Mouse (Mus musculus): ENCODE data around the gene Ric8b. TPM values are rescaled to one million over a fixed set of nuclear protein-coding genes. Genes with fewer than 3 reads are reported as not detected.

Gene Ric8b
- polyA plus RNA-seq, 1 experiment from 2014 or later: 52.5 TPM

DNA sequence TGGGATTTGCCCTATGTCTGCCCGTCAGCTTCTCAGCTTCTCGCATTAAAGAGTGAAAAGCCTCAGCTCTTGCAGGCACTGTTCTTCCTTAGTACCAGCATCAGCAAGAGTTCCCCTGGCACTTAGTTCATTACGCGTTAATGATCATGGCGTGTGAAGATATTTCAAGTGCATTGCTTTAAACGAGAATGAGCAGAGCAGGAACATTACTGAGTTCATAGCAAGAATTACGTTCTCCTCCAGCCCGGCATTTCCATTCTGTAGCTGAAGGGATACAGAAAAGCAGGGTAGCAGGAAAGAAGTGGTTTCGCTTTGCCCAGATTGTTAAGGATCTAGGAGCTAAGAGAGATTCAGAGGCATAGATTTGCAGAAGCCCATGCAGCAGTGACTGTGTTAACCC lies 10.5 kb upstream of the Ric8b start:
- Histone ChIP-seq H3K9me3 (ENCODE audit: control insufficient read depth, low read length) (no peaks in the 10 kb centered on the region), H3K36me3 (ENCODE audit: control insufficient read depth, insufficient read depth, low read length) (no peaks in the 10 kb centered on the region), H3K4me1 (ENCODE audit: control insufficient read depth, insufficient read depth, low read length) (peaks cover 11% of the 10 kb centered on the region), H3K9ac (replicated peaks; ENCODE audit: low read depth, low read length) (no peak overlapping the region), H3K27me3 (ENCODE audit: control insufficient read depth, insufficient read depth, low read length) (no peaks in the 10 kb centered on the region), H3K4me2 (ENCODE audit: low read depth, low read length) (0 out of 2 replicates have a peak overlapping the region, but pooled peaks have one; percentile 9), H3K4me3 (ENCODE audit: low read depth, low read length) (no peak overlapping the region), H3K27ac (ENCODE audit: low read depth, low read length) (peak overlapping the region; percentile 65; the same call in 1 of the 2 replicates)
- 55% methylated on average over 9 of the region's 9 CpGs for WGBS
- ATAC-seq (ENCODE audit: low read depth): no peak

DNA sequence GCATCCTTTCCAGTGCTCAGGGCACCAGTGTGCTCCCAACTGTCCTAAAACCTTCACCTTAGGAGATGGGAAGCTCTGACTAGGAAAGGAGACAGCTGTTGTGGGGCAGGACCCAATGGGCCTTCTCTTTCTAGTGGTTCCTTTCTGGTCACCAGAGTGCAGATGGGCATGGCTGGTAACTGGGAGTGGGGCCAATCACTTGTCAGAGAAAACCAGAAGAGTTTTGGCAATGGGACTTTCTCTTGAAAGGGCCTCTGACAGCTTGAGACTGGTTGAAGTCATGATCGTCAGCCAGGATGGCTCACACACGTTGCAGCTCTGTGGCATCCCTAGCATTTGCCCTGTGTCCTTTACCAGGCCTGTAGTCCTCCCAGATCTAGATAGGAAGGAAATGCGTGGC lies 9.4 kb upstream of the Ric8b start:
- ATAC-seq (ENCODE audit: low read depth): no peak

DNA sequence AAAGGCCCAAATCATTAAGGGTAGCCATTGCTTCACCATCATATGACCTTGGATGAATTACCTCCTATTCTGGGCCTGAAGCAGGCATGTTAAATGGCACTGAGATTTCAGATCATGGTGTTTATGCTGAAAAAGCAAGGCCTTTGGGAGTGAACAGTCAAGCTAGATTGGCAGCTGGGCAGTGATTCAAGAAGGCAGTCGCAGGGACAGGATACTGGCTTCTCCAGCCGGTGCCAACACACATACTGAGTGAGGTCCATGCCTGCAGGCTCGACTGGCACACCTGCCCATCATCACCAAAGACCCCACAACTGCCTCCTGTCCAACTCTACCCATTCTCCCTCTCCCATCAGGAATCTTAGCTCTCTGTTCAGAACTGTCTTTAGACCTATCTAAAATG lies 8.9 kb upstream of the Ric8b start:
- H3K4me2 ChIP-seq (ENCODE audit: low read depth, low read length): no peak overlapping the region
- H3K27ac ChIP-seq (ENCODE audit: low read depth, low read length): no peak overlapping the region
- no peaks in the 10 kb centered on the region for H3K36me3 ChIP-seq (ENCODE audit: control insufficient read depth, insufficient read depth, low read length)
- H3K4me1 ChIP-seq (ENCODE audit: control insufficient read depth, insufficient read depth, low read length): peaks cover 8% of the 10 kb centered on the region
- 82% methylated on average over 3 of the region's 3 CpGs for WGBS
- no peaks in the 10 kb centered on the region for H3K9me3 ChIP-seq (ENCODE audit: control insufficient read depth, low read length)
- H3K27me3 ChIP-seq (ENCODE audit: control insufficient read depth, insufficient read depth, low read length): no peaks in the 10 kb centered on the region
- no peak for ATAC-seq (ENCODE audit: low read depth)
- no peak overlapping the region for H3K9ac ChIP-seq (replicated peaks; ENCODE audit: low read depth, low read length)
- no peak overlapping the region for H3K4me3 ChIP-seq (ENCODE audit: low read depth, low read length)

More for the DNA sequence above, 9.4 kb upstream of the Ric8b start:
- 88% methylated on average over 3 of the region's 3 CpGs for WGBS
- Histone ChIP-seq H3K27ac (ENCODE audit: low read depth, low read length) (no peak overlapping the region), H3K36me3 (ENCODE audit: control insufficient read depth, insufficient read depth, low read length) (no peaks in the 10 kb centered on the region), H3K9ac (replicated peaks; ENCODE audit: low read depth, low read length) (no peak overlapping the region), H3K27me3 (ENCODE audit: control insufficient read depth, insufficient read depth, low read length) (no peaks in the 10 kb centered on the region), H3K9me3 (ENCODE audit: control insufficient read depth, low read length) (no peaks in the 10 kb centered on the region), H3K4me1 (ENCODE audit: control insufficient read depth, insufficient read depth, low read length) (peaks cover 11% of the 10 kb centered on the region), H3K4me2 (ENCODE audit: low read depth, low read length) (no peak overlapping the region), H3K4me3 (ENCODE audit: low read depth, low read length) (no peak overlapping the region)

DNA sequence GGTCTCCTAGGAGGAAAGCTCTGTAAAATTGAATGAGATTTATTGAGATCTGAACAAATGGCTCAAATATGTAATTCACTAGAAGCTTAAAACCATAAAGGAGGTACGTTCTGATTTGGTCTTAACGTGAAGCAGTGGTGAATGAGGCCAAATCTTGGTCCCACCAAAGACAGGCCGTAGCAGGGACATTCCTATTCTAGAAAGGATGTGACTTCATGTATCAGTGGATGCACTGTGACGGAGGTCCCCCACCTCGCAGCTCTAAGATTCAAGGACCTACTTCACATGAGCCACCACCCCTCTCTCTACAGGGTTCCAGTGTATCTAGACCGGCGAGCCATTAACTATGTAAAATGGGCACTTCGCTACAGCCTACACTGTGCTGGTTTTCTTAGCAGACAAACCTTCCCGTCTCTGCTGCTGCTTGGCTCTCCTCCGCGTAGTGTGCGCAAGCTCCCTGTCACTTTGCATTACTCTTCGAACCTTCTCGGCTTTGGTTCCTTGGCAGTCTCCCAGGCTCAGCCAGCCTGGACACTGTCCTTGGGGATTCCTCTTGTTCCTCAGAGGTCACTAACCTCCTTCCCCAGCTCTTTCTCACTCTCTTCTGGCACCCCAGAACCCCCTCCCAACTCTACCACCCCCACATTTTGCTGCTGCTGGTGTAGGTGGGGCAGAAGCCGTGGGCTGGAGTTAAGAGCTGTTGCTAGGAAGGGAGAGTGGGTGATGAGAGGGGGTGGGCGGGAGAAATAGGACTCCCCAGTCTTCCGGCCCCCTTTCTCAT lies 8.2 kb upstream of the Ric8b start:
- H3K4me2 ChIP-seq (ENCODE audit: low read depth, low read length): no peak overlapping the region
- WGBS: 60% methylated on average over 17 of the region's 17 CpGs

DNA sequence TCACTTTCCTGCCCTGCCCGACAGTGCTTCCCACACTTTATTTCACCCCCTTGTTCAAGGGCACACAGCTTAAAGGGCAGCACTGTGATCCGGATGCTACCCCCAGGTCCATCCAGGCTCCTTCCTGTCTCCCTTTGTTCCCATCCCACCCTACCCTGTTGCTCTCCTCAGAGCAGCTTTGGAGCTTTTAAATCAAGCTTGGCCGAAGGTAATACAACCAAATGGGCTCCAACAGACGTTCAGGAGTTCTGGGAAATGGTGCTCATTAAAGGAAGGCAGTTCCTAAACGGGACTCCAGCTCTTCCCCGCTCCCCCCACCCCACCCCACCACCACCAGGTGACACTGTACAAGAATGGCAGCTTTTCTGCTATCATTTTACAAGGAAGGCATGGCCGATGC lies 7.2 kb upstream of the Ric8b start:
- Histone ChIP-seq H3K4me3 (ENCODE audit: low read depth, low read length) (no peak overlapping the region), H3K36me3 (ENCODE audit: control insufficient read depth, insufficient read depth, low read length) (no peaks in the 10 kb centered on the region), H3K4me1 (ENCODE audit: control insufficient read depth, insufficient read depth, low read length) (peaks cover 3% of the 10 kb centered on the region; the same call in 1 of the 2 replicates), H3K27ac (ENCODE audit: low read depth, low read length) (no peak overlapping the region), H3K4me2 (ENCODE audit: low read depth, low read length) (no peak overlapping the region), H3K27me3 (ENCODE audit: control insufficient read depth, insufficient read depth, low read length) (no peaks in the 10 kb centered on the region), H3K9ac (replicated peaks; ENCODE audit: low read depth, low read length) (no peak overlapping the region), H3K9me3 (ENCODE audit: control insufficient read depth, low read length) (no peaks in the 10 kb centered on the region)
- no peak for ATAC-seq (ENCODE audit: low read depth)
- WGBS: 15% methylated on average over 7 of the region's 7 CpGs

More for the DNA sequence above, 8.2 kb upstream of the Ric8b start:
- Histone ChIP-seq H3K36me3 (ENCODE audit: control insufficient read depth, insufficient read depth, low read length) (no peaks in the 10 kb centered on the region), H3K4me1 (ENCODE audit: control insufficient read depth, insufficient read depth, low read length) (peaks cover 3% of the 10 kb centered on the region; the same call in 1 of the 2 replicates), H3K9ac (replicated peaks; ENCODE audit: low read depth, low read length) (no peak overlapping the region), H3K27ac (ENCODE audit: low read depth, low read length) (no peak overlapping the region), H3K9me3 (ENCODE audit: control insufficient read depth, low read length) (no peaks in the 10 kb centered on the region), H3K27me3 (ENCODE audit: control insufficient read depth, insufficient read depth, low read length) (no peaks in the 10 kb centered on the region), H3K4me3 (ENCODE audit: low read depth, low read length) (no peak overlapping the region)
- 0 out of 2 replicates have a peak, but pooled peaks have one; percentile 50 for ATAC-seq (ENCODE audit: low read depth)

DNA sequence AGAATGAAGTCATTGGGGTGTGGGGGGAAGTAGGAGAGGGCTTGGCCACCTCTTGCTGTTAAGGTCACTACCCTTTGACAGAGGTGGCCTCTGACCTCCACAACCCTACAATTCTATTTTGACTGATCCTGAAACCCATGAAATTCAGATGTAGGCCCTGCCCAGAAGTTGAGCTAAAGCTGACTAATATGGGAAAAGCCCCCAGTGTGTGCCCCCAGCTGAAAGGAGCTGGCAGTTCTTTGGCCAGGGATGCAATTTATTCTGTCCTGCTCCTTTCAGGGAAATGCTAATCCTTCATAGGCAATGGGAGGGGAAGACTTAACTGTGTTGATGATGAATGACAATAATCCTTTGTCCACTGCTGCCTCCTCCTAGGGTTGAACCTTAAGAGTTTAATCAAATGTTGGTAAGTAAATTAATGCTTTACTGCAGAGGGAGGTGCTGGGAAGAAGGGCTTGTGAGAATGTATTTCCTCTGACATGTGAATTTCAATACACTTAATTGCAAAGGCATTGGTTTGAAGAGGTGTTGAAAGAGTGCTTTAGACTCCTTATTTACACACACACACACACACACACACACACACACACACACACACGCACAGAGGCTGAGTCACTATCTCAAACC lies 6.5 kb upstream of the Ric8b start:
- no peaks in the 10 kb centered on the region for H3K27me3 ChIP-seq (ENCODE audit: control insufficient read depth, insufficient read depth, low read length)
- H3K4me1 ChIP-seq (ENCODE audit: control insufficient read depth, insufficient read depth, low read length): peaks cover 3% of the 10 kb centered on the region; the same call in 1 of the 2 replicates
- no peak overlapping the region for H3K4me3 ChIP-seq (ENCODE audit: low read depth, low read length)
- no peak overlapping the region for H3K9ac ChIP-seq (replicated peaks; ENCODE audit: low read depth, low read length)
- no peak for ATAC-seq (ENCODE audit: low read depth)
- H3K9me3 ChIP-seq (ENCODE audit: control insufficient read depth, low read length): no peaks in the 10 kb centered on the region
- no peak overlapping the region for H3K4me2 ChIP-seq (ENCODE audit: low read depth, low read length)
- H3K27ac ChIP-seq (ENCODE audit: low read depth, low read length): no peak overlapping the region
- 10% methylated on average over 1 of the region's 1 CpGs for WGBS
- no peaks in the 10 kb centered on the region for H3K36me3 ChIP-seq (ENCODE audit: control insufficient read depth, insufficient read depth, low read length)

DNA sequence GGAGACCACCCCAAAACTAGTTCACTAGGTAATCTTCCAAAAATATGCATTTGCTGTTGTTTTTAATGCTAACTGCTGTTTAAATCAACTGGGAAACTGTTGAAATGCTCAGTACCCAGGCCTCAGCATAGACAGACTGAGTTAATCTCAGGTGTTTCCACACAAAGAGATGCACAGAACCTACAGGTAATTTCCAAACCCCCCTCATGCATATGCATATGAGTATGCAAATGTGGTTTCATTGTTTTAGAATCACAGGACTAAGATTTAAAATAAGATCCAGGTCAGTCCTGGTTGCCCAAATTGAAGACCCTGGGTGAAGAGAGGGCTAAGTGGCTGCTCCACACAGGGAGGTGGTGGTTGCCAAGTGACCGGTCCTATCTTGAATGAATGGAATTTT lies 4.3 kb upstream of the Ric8b start:
- no peak overlapping the region for H3K4me2 ChIP-seq (ENCODE audit: low read depth, low read length)
- H3K27ac ChIP-seq (ENCODE audit: low read depth, low read length): no peak overlapping the region
- H3K27me3 ChIP-seq (ENCODE audit: control insufficient read depth, insufficient read depth, low read length): no peaks in the 10 kb centered on the region
- no peaks in the 10 kb centered on the region for H3K36me3 ChIP-seq (ENCODE audit: control insufficient read depth, insufficient read depth, low read length)
- WGBS: 75% methylated on average over 1 of the region's 1 CpGs
- peaks cover 6% of the 10 kb centered on the region; the same call in 1 of the 2 replicates for H3K4me1 ChIP-seq (ENCODE audit: control insufficient read depth, insufficient read depth, low read length)
- H3K9me3 ChIP-seq (ENCODE audit: control insufficient read depth, low read length): no peaks in the 10 kb centered on the region
- H3K4me3 ChIP-seq (ENCODE audit: low read depth, low read length): no peak overlapping the region
- no peak for ATAC-seq (ENCODE audit: low read depth)
- no peak overlapping the region for H3K9ac ChIP-seq (replicated peaks; ENCODE audit: low read depth, low read length)

DNA sequence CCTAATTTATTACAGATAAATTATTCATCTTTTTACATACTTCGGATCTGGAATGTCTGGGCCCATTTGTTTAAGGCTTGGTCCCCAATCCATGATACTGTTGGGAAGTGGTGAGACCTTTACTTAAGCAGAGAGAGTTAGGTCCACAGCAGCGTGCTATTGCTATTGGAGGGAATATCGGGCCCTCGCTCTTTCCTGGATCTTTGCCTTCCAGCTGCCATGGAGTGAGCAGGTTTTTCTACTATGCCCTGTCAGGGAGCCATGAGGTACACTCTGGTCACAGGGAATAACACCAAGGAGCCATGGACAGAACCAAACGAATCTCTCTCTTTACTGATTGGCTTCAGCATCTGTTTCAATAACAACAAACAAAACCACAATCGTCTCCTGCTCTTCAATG lies 1.9 kb upstream of the Ric8b start:
- H3K4me1 ChIP-seq (ENCODE audit: control insufficient read depth, insufficient read depth, low read length): peaks cover 16% of the 10 kb centered on the region
- H3K36me3 ChIP-seq (ENCODE audit: control insufficient read depth, insufficient read depth, low read length): no peaks in the 10 kb centered on the region
- H3K4me3 ChIP-seq (ENCODE audit: low read depth, low read length): no peak overlapping the region
- H3K27me3 ChIP-seq (ENCODE audit: control insufficient read depth, insufficient read depth, low read length): no peaks in the 10 kb centered on the region
- 87% methylated on average over 6 of the region's 6 CpGs for WGBS
- H3K9me3 ChIP-seq (ENCODE audit: control insufficient read depth, low read length): no peaks in the 10 kb centered on the region
- H3K9ac ChIP-seq (replicated peaks; ENCODE audit: low read depth, low read length): no peak overlapping the region
- H3K27ac ChIP-seq (ENCODE audit: low read depth, low read length): no peak overlapping the region
- no peak for ATAC-seq (ENCODE audit: low read depth)
- no peak overlapping the region for H3K4me2 ChIP-seq (ENCODE audit: low read depth, low read length)

DNA sequence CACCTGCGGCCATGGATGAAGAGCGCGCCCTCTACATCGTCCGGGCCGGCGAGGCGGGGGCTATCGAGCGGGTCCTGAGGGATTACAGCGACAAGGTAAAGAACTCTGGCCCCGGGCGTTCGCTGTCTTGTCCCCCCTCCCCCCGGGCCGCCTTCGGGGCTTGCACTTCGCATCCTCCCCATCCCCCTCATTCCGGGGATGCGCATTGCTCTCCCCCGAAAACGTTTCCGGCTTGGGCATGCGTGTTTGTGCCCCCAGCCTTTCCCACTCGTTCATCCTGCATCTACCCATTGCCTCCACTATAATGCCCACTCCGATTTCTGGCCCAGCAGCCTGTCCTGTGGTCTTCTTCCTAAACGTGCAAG lies 297 bp downstream of the Ric8b start:
- ATAC-seq (ENCODE audit: low read depth): peak; percentile 67
- H3K4me1 ChIP-seq (ENCODE audit: control insufficient read depth, insufficient read depth, low read length): peaks cover 16% of the 10 kb centered on the region
- WGBS: under 1% methylated on average over 24 of the region's 27 CpGs

More for the DNA sequence above, 297 bp downstream of the Ric8b start:
- no peaks in the 10 kb centered on the region for H3K27me3 ChIP-seq (ENCODE audit: control insufficient read depth, insufficient read depth, low read length)
- H3K9me3 ChIP-seq (ENCODE audit: control insufficient read depth, low read length): no peaks in the 10 kb centered on the region
- H3K4me2 ChIP-seq (ENCODE audit: low read depth, low read length): peak overlapping the region; percentile 71
- peak overlapping the region; percentile 76 for H3K4me3 ChIP-seq (ENCODE audit: low read depth, low read length)
- H3K36me3 ChIP-seq (ENCODE audit: control insufficient read depth, insufficient read depth, low read length): no peaks in the 10 kb centered on the region
- peak overlapping the region; percentile 87 for H3K9ac ChIP-seq (replicated peaks; ENCODE audit: low read depth, low read length)
- peak overlapping the region; percentile 99 for H3K27ac ChIP-seq (ENCODE audit: low read depth, low read length)
